Mouse (Mus musculus) liver, postnatal 0 days (tissue): ENCODE results near the gene Vps35l.

ENCODE experiments used
- CTCF ChIP-seq: sonication (generic); IDR thresholded peaks from 2 replicates; pipeline ENCODE4 v1.5.1; 2016; ENCODE audit warnings: antibody characterized with exemption, low read depth
- EP300 ChIP-seq: IDR thresholded peaks from 2 replicates; pipeline ENCODE4 v1.6.1; 2016; ENCODE audit warnings: antibody characterized with exemption, low read depth, mild to moderate bottlenecking

DNA sequence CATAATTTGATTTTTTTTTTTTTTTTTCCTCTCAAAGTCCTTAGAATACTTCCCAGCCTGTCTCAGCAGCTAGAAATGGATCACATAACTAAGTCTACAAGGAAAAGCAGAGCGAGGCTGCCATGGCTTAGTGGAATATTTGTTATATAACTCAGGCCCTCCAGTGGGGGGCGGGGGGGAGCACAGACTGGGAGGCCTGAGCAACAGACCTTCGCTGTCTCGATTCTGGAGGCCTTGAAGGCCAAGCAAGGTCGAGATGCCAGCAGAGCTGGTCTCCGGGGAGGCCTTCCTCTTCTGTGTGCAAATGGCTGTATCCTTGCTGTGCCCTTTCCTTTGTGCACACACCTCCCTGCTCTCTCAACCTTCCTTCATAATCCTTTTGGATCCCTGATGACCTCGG, 48.5 kb downstream of the Vps35l start:
- TF ChIP-seq CTCF (no peak), EP300 (no peak)
